Mouse (Mus musculus) intestine, embryonic 16.5 days (tissue): ENCODE results near the gene Cish. TPM values are rescaled to one million over a fixed set of nuclear protein-coding genes. Genes with fewer than 3 reads are reported as not detected.
"Not testable (repeated sequence)": the region's sequence is repeated elsewhere in the genome, so short reads cannot be mapped to it uniquely, and the experiment has no call there.

Source experiments
- ATAC-seq: fragments of 200-750 bp; cut with Nextera tagmentation; 2 replicates; pipeline ENCODE4 v1.8.0; 2017; ENCODE audit warnings: moderate TSS enrichment, moderate library complexity
- H3K27ac ChIP-seq: fragments of 300-500 bp; sonication (generic); 2 replicates; pipeline ENCODE4 v1.5.1; 2014; ENCODE audit warnings: mild to moderate bottlenecking, low read length
- H3K27me3 ChIP-seq: fragments of 300-500 bp; sonication (generic); replicated peaks from 2 replicates; pipeline ENCODE4 v1.6.1; 2014; ENCODE audit warnings: low read length, control low read depth, mixed read lengths; ENCODE audit not compliant: control insufficient read depth, insufficient read depth
- H3K36me3 ChIP-seq: fragments of 300-500 bp; sonication (generic); 2 replicates; pipeline ENCODE4 v1.6.1; 2014; ENCODE audit warnings: low read length, control low read depth; ENCODE audit not compliant: control insufficient read depth, insufficient read depth
- H3K4me1 ChIP-seq: fragments of 300-500 bp; sonication (generic); 2 replicates; pipeline ENCODE4 v1.6.1; 2014; ENCODE audit warnings: low read length, control low read depth, mixed read lengths; ENCODE audit not compliant: control insufficient read depth, insufficient read depth
- H3K4me2 ChIP-seq: fragments of 300-500 bp; sonication (generic); 2 replicates; pipeline ENCODE4 v1.6.1; 2014; ENCODE audit warnings: low read depth, low read length, control low read depth
- H3K4me3 ChIP-seq: fragments of 300-500 bp; sonication (generic); 2 replicates; pipeline ENCODE4 v1.5.1; 2014; ENCODE audit warnings: mild to moderate bottlenecking, low read length
- H3K9ac ChIP-seq: fragments of 300-500 bp; sonication (generic); 2 replicates; pipeline ENCODE4 v1.6.1; 2014; ENCODE audit warnings: low read depth, low read length
- H3K9me3 ChIP-seq: fragments of 300-500 bp; sonication (generic); 2 replicates; pipeline ENCODE4 v1.6.1; 2016; ENCODE audit warnings: low read length, control low read depth; ENCODE audit not compliant: control insufficient read depth
- WGBS: fragments of 180-500 bp; shearing (Covaris S2); extraction: QIAGEN DNeasy Blood & Tissue Kit; methylation state at CpG from one replicate; pipeline ENCODE4 v1.1.7; 2014; 5-methylcytosine and 5-hydroxymethylcytosine counted together
- polyA plus RNA-seq: library from polyadenylated mRNA; unstranded; fragments of >200 nt; fragmentation: Nextera tagmentation; extraction: Ambion mirVana; gene quantifications from 2 replicates; pipeline ENCODE4 v1.2.1, GENCODE M21; 2015

The Cish gene
- polyA plus RNA-seq, 1 experiment from 2014 or later, result 19.9 TPM

DNA sequence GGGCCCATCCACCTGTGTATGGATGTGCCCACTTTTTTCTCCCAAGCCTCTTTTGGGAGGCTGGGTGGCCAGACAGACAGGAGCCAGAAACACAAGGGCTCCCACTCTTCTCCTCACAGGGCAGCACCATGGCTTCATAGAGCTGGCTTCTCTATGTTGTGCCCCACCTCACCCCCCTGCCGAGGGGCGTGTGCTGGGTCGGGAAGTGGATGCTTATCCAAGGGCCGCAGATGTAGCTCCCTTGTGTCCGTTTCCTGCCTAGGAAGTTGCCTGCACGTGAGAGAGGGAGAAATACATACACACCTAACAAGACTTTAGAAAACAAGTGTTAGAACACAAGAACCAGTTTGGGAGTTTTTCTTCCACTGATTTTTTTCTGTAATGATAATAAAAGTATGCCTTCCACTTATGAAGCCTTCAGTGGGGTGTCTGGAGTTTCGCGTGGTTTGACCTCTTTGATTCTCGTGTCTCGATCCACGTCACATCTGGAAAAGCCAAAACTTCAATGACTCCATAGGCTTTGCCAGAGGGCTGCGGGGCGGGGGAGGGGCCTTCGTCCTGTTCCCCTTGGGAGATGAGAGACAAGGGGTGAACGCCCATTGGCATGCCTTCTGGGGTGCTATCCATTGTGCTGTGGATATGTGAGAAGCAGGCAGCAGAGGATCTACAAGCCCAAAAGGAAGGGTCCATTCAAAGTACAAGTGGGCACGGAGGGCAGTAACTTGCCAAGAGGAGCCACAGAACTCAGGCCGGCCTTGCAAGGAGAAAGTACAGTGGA is 5.9 kb downstream of the Cish start:
- Histone ChIP-seq H3K27ac (no peak overlapping the region), H3K4me2 (no peak overlapping the region), H3K36me3 (peaks cover 14% of the 10 kb centered on the region; the same call in 1 of the 2 replicates), H3K4me1 (peaks cover 31% of the 10 kb centered on the region), H3K9me3 (no peaks in the 10 kb centered on the region), H3K4me3 (no peak overlapping the region), H3K27me3 (no peaks in the 10 kb centered on the region), H3K9ac (no peak overlapping the region)
- 86% methylated on average over 17 of the region's 17 CpGs for WGBS
- ATAC-seq, result no peak

DNA sequence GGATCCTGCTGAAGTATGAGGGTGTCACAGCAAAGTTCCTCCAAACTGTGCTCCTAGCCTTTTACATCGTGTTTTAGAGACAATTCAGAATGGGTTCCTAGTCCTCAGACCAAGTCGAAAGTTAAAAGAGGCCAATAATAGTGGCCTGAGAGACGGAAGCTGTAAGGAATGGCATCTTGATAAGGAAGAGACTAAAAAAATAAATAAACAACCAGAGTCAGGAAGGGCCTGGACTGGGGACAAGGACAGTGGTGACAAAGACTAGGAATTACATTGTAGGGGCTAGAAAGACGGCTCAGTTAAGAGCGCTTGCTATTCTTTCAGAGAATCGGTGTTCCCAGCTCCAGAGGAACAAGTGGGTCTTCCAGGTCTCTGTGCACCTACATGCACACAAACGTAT is 6.8 kb downstream of the Cish start:
- Histone ChIP-seq H3K4me1 (peaks cover 30% of the 10 kb centered on the region), H3K4me3 (no peak overlapping the region), H3K27ac (no peak overlapping the region), H3K27me3 (no peaks in the 10 kb centered on the region), H3K9ac (no peak overlapping the region), H3K4me2 (no peak overlapping the region), H3K9me3 (no peaks in the 10 kb centered on the region), H3K36me3 (peaks cover 14% of the 10 kb centered on the region; the same call in 1 of the 2 replicates)
- WGBS, result 60% methylated on average over 7 of the region's 7 CpGs
- no peak for ATAC-seq

DNA sequence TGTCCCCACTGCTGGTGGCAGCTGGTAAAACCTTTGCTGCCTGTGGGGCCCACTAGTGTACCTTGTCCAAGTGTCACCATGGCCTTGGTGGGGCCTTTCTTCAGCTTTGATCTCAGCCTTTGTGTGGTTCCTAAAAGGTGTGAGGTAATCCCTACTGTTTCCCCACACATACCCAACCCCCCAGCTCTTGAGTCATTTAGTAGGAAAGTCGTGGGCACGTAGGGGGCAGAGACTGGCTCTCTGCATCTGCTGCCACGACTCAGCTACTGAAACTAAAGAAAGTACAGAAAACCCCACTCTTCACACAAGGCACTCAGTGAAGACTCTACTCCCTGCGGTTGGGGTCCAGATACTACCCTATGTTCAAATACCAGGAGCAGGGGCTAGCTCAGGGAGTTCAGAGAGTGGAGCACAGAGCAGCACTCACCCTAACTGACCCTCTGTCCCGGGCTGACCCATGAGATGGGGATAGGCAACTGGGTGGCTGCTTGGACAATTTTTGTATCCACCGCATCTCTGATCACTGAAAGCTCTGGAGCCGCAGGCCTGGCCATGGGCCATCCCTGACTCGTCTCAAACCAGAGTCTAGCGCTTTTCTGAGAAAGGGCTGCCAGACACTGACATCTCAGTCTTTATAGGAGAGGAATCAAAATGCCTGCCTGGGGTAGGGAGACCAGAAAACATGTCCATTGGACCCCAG is 7.4 kb downstream of the Cish start:
- Histone ChIP-seq H3K27ac (no peak overlapping the region; the same call in 1 of the 2 replicates), H3K36me3 (peaks cover 14% of the 10 kb centered on the region; the same call in 1 of the 2 replicates), H3K4me2 (no peak overlapping the region), H3K9ac (no peak overlapping the region), H3K4me3 (no peak overlapping the region), H3K27me3 (no peaks in the 10 kb centered on the region), H3K9me3 (no peaks in the 10 kb centered on the region), H3K4me1 (peaks cover 30% of the 10 kb centered on the region)
- no peak for ATAC-seq
- WGBS, result 70% methylated on average over 9 of the region's 9 CpGs

DNA sequence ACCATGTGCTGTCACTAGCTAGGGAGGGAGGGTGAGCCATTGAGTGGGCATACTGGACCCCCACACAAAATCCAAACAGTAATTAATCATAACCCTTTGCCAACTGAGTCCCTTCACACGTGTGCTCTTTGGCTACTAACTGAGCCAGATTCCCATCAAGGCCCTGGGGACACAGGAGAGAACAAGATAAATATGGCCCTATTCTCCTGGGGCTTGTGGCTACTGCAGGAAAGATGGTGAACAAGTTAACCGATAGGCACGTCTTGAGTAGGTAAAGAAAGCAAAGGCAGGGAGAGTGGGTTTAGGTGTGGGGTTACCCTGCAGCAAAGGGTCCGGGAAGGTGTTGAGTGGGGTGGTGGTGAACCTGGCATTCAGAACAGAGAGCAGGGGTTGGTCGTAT is 8.1 kb downstream of the Cish start:
- no peak for ATAC-seq

DNA sequence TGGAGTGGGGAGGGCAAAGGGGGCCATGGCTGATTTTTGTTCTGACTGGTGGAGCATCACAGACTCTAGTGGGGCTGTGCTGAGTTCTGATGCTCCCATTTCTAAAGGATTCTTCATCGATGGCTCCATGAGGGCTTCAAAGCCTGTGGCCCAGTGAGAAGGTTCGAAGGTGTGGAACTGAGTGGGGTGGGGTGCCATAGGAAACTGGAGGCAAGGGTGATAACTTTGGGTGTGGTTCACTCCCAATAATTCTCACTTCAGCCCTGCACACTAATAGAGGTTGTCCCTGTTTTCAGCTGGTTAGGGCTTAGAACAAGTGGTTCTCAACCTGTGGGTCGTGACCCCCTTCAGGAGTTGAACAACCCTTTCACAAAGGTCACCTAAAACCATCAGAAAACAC is 8.6 kb downstream of the Cish start:
- H3K4me1 ChIP-seq, result peaks cover 20% of the 10 kb centered on the region
- no peak overlapping the region for H3K9ac ChIP-seq
- H3K9me3 ChIP-seq, result no peaks in the 10 kb centered on the region
- H3K4me3 ChIP-seq, result no peak overlapping the region
- H3K4me2 ChIP-seq, result no peak overlapping the region
- H3K27ac ChIP-seq, result no peak overlapping the region
- H3K27me3 ChIP-seq, result no peaks in the 10 kb centered on the region
- peaks cover 14% of the 10 kb centered on the region; the same call in 1 of the 2 replicates for H3K36me3 ChIP-seq
- ATAC-seq, result no peak
- 81% methylated on average over 3 of the region's 3 CpGs for WGBS

More for the DNA sequence above, 8.1 kb downstream of the Cish start:
- Histone ChIP-seq H3K36me3 (peaks cover 14% of the 10 kb centered on the region; the same call in 1 of the 2 replicates), H3K4me2 (no peak overlapping the region), H3K4me3 (no peak overlapping the region), H3K9me3 (no peaks in the 10 kb centered on the region), H3K4me1 (peaks cover 25% of the 10 kb centered on the region), H3K27ac (no peak overlapping the region), H3K9ac (no peak overlapping the region), H3K27me3 (no peaks in the 10 kb centered on the region)
- 80% methylated on average over 5 of the region's 5 CpGs for WGBS

DNA sequence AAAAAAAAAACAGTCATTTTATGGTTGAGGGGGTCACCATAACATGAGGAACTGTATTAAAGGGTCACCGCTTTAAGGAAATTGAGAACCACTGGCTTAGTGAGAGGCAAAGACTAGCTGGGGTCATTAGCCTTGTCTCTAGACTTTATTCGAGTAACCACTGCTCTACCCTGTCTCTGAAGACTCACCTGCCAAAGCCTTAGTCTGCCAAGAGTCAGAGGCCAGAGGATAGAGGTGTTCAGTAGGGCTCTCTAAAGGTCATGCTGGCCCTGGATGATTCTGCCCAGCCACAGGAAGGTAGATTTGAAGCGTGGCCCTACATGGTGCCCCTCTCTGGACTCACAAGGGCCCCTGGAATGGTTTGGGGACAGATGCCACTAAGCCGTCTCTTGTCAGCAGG is 9.2 kb downstream of the Cish start:
- H3K4me1 ChIP-seq, result peaks cover 20% of the 10 kb centered on the region
- H3K4me2 ChIP-seq, result no peak overlapping the region
- H3K36me3 ChIP-seq, result peaks cover 14% of the 10 kb centered on the region; the same call in 1 of the 2 replicates
- no peak for ATAC-seq
- H3K4me3 ChIP-seq, result no peak overlapping the region
- no peaks in the 10 kb centered on the region for H3K9me3 ChIP-seq
- 81% methylated on average over 4 of the region's 4 CpGs for WGBS
- H3K9ac ChIP-seq, result no peak overlapping the region
- H3K27me3 ChIP-seq, result no peaks in the 10 kb centered on the region
- H3K27ac ChIP-seq, result peak overlapping the region; percentile 42; the same call in 1 of the 2 replicates

DNA sequence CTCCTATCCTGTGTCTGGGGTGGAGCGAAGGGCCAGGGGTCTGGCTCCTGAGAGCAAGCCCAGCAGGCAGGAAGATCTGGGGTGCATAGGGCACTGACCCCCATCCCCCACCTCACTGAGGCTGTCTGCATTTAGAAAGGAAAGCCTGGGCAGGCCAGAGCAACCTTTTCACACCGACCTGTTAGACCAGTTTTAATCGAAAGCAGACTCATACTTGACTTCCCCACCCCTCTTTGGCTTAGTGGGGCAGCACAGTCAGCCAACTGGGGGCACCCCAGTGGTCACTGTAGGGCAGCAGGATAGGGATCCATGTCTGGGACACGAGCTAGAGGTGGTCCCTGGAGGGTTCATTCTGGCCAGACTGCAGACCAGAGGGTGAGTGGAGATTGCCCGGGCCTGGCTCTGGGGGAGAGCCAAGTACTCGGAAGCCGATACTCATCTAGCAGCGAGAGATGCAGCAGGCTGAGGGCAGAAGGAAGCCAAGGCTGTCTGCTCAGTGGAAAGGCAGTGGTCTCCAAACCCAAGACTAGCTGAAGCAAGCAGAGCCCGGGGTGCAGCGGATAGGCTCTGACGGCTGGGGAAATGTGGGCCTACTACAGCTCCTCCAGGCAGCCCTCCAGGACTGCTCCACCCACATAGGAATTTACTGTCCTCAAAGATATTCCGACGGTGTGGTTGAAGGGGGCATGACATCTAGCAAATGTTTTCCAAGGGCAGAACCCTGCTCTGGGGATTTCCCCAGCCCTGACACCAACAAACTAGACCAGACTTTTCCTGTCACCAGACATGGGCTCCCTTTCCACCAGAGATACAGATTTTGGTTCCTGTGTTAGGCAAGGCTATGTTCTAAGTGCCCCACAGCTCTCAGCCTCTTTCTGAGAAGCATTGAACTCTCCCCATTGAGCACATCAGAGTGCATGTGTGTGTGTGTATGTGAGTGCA is 10.0 kb downstream of the Cish start:
- peak; percentile 58 for ATAC-seq
- H3K4me2 ChIP-seq, result no peak overlapping the region
- H3K4me1 ChIP-seq, result peaks cover 20% of the 10 kb centered on the region
- 45% methylated on average over 13 of the region's 13 CpGs for WGBS
- peak overlapping the region; percentile 75 for H3K27ac ChIP-seq
- H3K36me3 ChIP-seq, result peaks cover 9% of the 10 kb centered on the region; the same call in 1 of the 2 replicates
- H3K9me3 ChIP-seq, result no peaks in the 10 kb centered on the region
- no peaks in the 10 kb centered on the region for H3K27me3 ChIP-seq
- no peak overlapping the region for H3K4me3 ChIP-seq
- H3K9ac ChIP-seq, result no peak overlapping the region; the same call in 1 of the 2 replicates

DNA sequence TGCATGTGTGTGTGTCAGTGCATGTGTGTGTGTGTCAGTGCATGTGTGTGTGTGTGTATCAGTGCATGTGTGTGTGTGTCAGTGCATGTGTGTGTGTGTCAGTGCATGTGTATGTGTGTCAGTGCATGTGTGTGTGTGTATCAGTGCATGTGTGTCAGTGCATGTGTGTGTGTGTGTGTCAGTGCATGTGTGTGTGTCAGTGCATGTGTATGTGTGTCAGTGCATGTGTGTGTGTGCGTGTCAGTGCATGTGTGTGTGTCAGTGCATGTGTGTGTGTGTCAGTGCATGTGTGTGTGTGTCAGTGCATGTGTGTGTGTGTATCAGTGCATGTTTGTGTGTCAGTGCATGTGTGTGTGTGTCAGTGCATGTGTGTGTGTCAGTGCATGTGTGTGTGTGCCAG is 10.8 kb downstream of the Cish start:
- H3K27ac ChIP-seq, ATAC-seq, H3K36me3 ChIP-seq, H3K27me3 ChIP-seq, H3K4me3 ChIP-seq, H3K9me3 ChIP-seq, H3K4me2 ChIP-seq, H3K9ac ChIP-seq: not testable (repeated sequence)
- H3K4me1 ChIP-seq, result peaks cover 20% of the 10 kb centered on the region
- 80% methylated on average over 1 of the region's 1 CpGs for WGBS
